ENCODE assay signal across 17 mouse cellular contexts in genomic region chr14:13597204-13597603, GRCm38 (mm10).
"Had no signal": no experiment of that assay in that cellular context is flagged by ENCODE, and none has a peak within 500 bp of the region (broad histone marks: within the 10 kb centered on the region; RNA-seq: fewer than 3 reads in every experiment).

No protein-coding gene starts in this region.

- H3K4me2 ChIP-seq: liver, embryonic 12.5 days; midbrain, embryonic 12.5 days; neural tube, embryonic 13.5 days; neural tube, embryonic 15.5 days had no signal

- H3K4me1 ChIP-seq: liver, embryonic 12.5 days; midbrain, embryonic 10.5 days; midbrain, embryonic 12.5 days; neural tube, embryonic 13.5 days; neural tube, embryonic 15.5 days had no signal

- H3K9me3 ChIP-seq: liver, embryonic 12.5 days; midbrain, embryonic 10.5 days; midbrain, embryonic 12.5 days; neural tube, embryonic 13.5 days; neural tube, embryonic 15.5 days had no signal

- H3K4me3 ChIP-seq: liver, embryonic 12.5 days; midbrain, embryonic 10.5 days; midbrain, embryonic 12.5 days; myocyte; neural tube, embryonic 13.5 days; neural tube, embryonic 15.5 days had no signal

- H3K9ac ChIP-seq: liver, embryonic 12.5 days; liver, embryonic 14.5 days; midbrain, embryonic 12.5 days; neural tube, embryonic 13.5 days; neural tube, embryonic 15.5 days had no signal

- H3K27me3 ChIP-seq: liver, embryonic 12.5 days; midbrain, embryonic 12.5 days; neural tube, embryonic 13.5 days; neural tube, embryonic 15.5 days had no signal

- H3K27ac ChIP-seq: liver, embryonic 12.5 days; liver, embryonic 14.5 days; midbrain, embryonic 10.5 days; midbrain, embryonic 12.5 days; neural tube, embryonic 13.5 days; neural tube, embryonic 15.5 days had no signal

- DNase-seq: midbrain, embryonic 14.5 days; retina, postnatal 1 day; right cerebral cortex, adult 18-20 months; right cerebral cortex, postnatal 25 days; right cerebral cortex, postnatal 4 days; spleen, adult 18-20 months; thymus, adult 2 months; thymus, postnatal 25 days; thymus, postnatal 4 days had no signal

- ATAC-seq: liver, embryonic 12.5 days; midbrain, embryonic 16.5 days had no signal

- H3K36me3 ChIP-seq: liver, embryonic 12.5 days; midbrain, embryonic 10.5 days; midbrain, embryonic 12.5 days; neural tube, embryonic 13.5 days; neural tube, embryonic 15.5 days had no signal
